Mouse (Mus musculus): Measurements from ENCODE around the gene Tiam2.
A peak's percentile ranks its signal among the peaks of the same experiment; 100 is the strongest.

Tiam2 gene

GRCm38 (mm10) chr17:3448725-3449124 lies 122.4 kb downstream of the Tiam2 start:
- DNase-seq (ENCODE audit: low spot score in 2 of 2) = peak in 1 of 2 experiments; percentile 45

DNA sequence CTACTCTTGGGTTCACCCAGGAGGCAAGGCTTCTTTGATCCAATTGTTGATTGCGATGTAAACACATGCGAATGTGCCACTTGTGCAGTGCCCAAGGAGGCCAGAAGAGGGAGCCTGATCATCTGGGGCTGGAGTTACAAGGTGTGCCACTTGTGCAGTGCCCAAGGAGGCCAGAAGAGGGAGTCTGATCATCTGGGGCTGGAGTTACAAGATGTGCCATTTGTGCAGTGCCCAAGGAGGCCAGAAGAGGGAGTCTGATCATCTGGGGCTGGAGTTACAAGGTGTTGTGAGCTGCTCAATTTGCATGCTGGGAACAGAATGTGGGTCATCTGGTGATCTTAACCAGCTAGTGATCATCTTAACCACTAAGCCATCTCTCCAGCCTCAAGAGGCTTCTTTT lies 124.7 kb downstream of the Tiam2 start:
- peak; percentile 53 to 77 for DNase-seq (ENCODE audit: low spot score in 2 of 2)

- no peak for DNase-seq (ENCODE audit: low spot score in 2 of 2)
These were observed 126.4 kb downstream of the Tiam2 start for GRCm38 (mm10) chr17:3452571-3453311.

DNA sequence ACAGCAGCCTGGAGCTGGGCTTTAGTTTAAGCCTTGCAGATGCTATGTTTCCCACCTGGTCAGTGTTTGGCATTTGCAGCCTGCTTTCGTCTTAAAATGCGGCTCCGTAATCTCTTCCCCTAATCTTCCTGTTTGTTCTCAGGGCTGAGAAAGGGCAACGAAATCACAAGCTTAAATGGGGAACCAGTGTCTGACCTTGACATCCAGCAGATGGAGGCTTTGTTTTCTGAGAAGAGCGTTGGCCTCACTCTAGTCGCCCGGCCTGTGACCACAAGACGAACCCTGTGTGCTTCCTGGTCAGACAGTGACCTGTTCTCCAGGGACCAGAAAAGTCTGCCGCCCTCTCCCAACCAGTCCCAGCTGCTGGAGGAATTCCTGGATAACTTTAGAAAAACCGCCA lies 127.6 kb downstream of the Tiam2 start:
- DNase-seq (ENCODE audit: low spot score in 2 of 2) = no peak

- DNase-seq (ENCODE audit: low spot score in 2 of 2) = no peak
These were observed 128.5 kb downstream of the Tiam2 start for GRCm38 (mm10) chr17:3454850-3455249.

- DNase-seq (ENCODE audit: low spot score in 2 of 2) = no peak
These were observed 131.7 kb downstream of the Tiam2 start for GRCm38 (mm10) chr17:3457914-3458681.

GRCm38 (mm10) chr17:3465861-3466260 lies 139.5 kb downstream of the Tiam2 start:
- DNase-seq (ENCODE audit: low spot score in 2 of 2) = no peak

GRCm38 (mm10) chr17:3466681-3467080 lies 140.3 kb downstream of the Tiam2 start:
- DNase-seq (ENCODE audit: low spot score in 2 of 2) = no peak

- no peak for DNase-seq (ENCODE audit: low spot score in 2 of 2)
These were observed 141.4 kb downstream of the Tiam2 start for GRCm38 (mm10) chr17:3467636-3468324.

GRCm38 (mm10) chr17:3472018-3472417 lies 145.6 kb downstream of the Tiam2 start:
- DNase-seq (ENCODE audit: low spot score in 2 of 2) = no peak

- DNase-seq (ENCODE audit: low spot score in 2 of 2) = no peak
These were observed 150.2 kb downstream of the Tiam2 start for GRCm38 (mm10) chr17:3476546-3476945.

- DNase-seq (ENCODE audit: low spot score in 2 of 2) = no peak
These were observed 155.5 kb downstream of the Tiam2 start for GRCm38 (mm10) chr17:3481576-3482575.

DNA sequence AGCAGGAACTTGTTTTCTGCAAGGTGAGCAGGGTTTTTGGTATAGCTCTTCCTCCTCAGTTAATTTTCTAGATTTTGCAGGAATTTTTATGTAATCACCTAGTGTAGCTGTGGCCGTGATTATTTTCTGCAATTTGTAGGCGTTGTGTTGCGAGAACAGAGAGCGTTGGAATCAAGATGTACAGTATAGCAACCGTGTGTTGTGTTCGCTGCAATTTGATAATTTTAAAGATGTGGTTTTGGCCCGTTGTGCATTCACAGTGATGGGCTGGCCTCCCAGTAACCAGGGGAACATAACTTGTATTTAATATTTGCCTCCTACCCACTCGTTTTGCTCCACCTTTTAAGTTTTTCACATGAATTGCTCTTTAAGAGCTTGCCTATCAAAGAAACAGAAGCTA lies 156.7 kb downstream of the Tiam2 start:
- no peak for DNase-seq (ENCODE audit: low spot score in 2 of 2)

DNA sequence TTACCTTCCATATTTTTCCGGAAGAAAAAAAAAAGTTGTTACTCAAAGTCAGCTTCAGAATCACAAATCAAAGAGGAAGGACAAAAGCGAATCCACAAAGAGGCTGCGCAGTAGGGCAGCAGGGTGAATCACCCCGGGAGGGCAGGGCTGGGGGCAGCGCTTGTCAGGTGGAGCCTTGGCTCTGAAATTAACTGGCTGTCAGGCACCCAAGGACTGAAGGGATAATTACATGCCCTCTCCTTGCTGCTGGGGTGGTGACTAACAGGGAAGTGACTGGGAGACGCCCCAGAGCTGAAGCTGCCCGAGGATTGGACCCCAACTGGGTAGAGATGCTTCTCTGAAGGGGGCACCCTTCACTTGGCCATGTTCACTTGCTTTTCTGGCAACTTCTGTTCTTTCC lies 159.5 kb downstream of the Tiam2 start:
- DNase-seq (ENCODE audit: low spot score in 2 of 2) = no peak

GRCm38 (mm10) chr17:3487211-3487610 lies 160.8 kb downstream of the Tiam2 start:
- DNase-seq (ENCODE audit: low spot score in 2 of 2) = no peak

GRCm38 (mm10) chr17:3487721-3488601 lies 161.6 kb downstream of the Tiam2 start:
- no peak for DNase-seq (ENCODE audit: low spot score in 2 of 2)

- DNase-seq (ENCODE audit: low spot score in 2 of 2) = no peak
These were observed 164.0 kb downstream of the Tiam2 start for GRCm38 (mm10) chr17:3490216-3490895.

- DNase-seq (ENCODE audit: low spot score in 2 of 2) = no peak
These were observed 164.7 kb downstream of the Tiam2 start for GRCm38 (mm10) chr17:3491065-3491464.

DNA sequence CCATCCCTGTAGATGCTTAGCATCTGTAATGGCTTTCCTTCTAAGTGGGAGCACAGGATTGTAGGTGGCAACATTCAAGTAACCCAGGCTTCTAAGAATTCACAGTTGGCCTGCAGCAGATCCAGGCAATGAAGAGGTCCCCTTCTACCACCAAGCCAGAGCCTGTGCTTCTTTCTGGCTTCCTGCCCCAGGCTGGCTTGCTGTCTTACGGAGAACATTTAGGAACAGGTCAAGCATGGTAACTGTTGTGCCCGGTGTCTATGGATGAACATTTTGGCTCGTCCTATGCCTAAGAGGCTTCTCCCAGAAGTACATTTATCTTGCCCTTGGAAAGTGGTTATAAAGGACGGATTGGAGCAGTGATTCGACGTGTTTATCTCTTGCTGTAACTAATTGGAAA lies 165.3 kb downstream of the Tiam2 start:
- no peak for DNase-seq (ENCODE audit: low spot score in 2 of 2)

- DNase-seq (ENCODE audit: low spot score in 2 of 2) = no peak
These were observed 169.2 kb downstream of the Tiam2 start for GRCm38 (mm10) chr17:3495576-3495975.

All from thymus, postnatal 10 days (tissue).